Mouse (Mus musculus) midbrain, embryonic 16.5 days (tissue): ENCODE results near the gene Srsf2. TPM values are rescaled to one million over a fixed set of nuclear protein-coding genes. Genes with fewer than 3 reads are reported as not detected.
"Not testable (repeated sequence)": the region's sequence is repeated elsewhere in the genome, so short reads cannot be mapped to it uniquely, and the experiment has no call there.

Experiments used
- ATAC-seq: fragments of 200-750 bp; cut with Nextera tagmentation; 2 replicates; pipeline ENCODE4 v1.8.0; 2017; ENCODE audit warnings: moderate TSS enrichment
- H3K27ac ChIP-seq: fragments of 300-500 bp; sonication (generic); 2 replicates; pipeline ENCODE4 v1.5.1; 2014; ENCODE audit warnings: mild to moderate bottlenecking, low read length, mixed read lengths
- H3K27me3 ChIP-seq: fragments of 300-500 bp; sonication (generic); 2 replicates; pipeline ENCODE4 v1.6.1; 2014; ENCODE audit warnings: low read depth, low read length, mixed read lengths; ENCODE audit not compliant: control insufficient read depth, insufficient read depth
- H3K36me3 ChIP-seq: fragments of 300-500 bp; sonication (generic); 2 replicates; pipeline ENCODE4 v1.6.1; 2014; ENCODE audit warnings: mild to moderate bottlenecking, low read length, moderate library complexity, mixed read lengths; ENCODE audit not compliant: control insufficient read depth, insufficient read depth
- H3K4me1 ChIP-seq: fragments of 300-500 bp; sonication (generic); 2 replicates; pipeline ENCODE4 v1.6.1; 2014; ENCODE audit warnings: mild to moderate bottlenecking, low read length, mixed read lengths; ENCODE audit not compliant: control insufficient read depth, insufficient read depth
- H3K4me2 ChIP-seq: fragments of 300-500 bp; sonication (generic); 2 replicates; pipeline ENCODE4 v1.6.1; 2014; ENCODE audit warnings: mild to moderate bottlenecking, low read length, mixed read lengths
- H3K4me3 ChIP-seq: fragments of 300-500 bp; sonication (generic); 2 replicates; pipeline ENCODE4 v1.5.1; 2014; ENCODE audit warnings: low read depth, mild to moderate bottlenecking, low read length, moderate library complexity, mixed read lengths
- H3K9ac ChIP-seq: fragments of 300-500 bp; sonication (generic); 2 replicates; pipeline ENCODE4 v1.6.1; 2014; ENCODE audit warnings: low read depth, low read length, mixed read lengths
- H3K9me3 ChIP-seq: fragments of 300-500 bp; sonication (generic); replicated peaks from 2 replicates; pipeline ENCODE4 v1.6.1; 2014; ENCODE audit warnings: mild to moderate bottlenecking, low read length, mixed read lengths; ENCODE audit not compliant: control insufficient read depth, poor library complexity, severe bottlenecking
- WGBS: fragments of 180-500 bp; shearing (Covaris S2); extraction: QIAGEN DNeasy Blood & Tissue Kit; methylation state at CpG from one replicate; pipeline ENCODE4 v1.1.7; 2014; 5-methylcytosine and 5-hydroxymethylcytosine counted together
- polyA plus RNA-seq: library from polyadenylated mRNA; unstranded; fragments of >200 nt; fragmentation: Nextera tagmentation; extraction: Ambion mirVana; gene quantifications from 2 replicates; pipeline ENCODE4 v1.2.1, GENCODE M21; 2015

The Srsf2 gene
- polyA plus RNA-seq, 1 experiment from 2014 or later = 549 TPM

DNA sequence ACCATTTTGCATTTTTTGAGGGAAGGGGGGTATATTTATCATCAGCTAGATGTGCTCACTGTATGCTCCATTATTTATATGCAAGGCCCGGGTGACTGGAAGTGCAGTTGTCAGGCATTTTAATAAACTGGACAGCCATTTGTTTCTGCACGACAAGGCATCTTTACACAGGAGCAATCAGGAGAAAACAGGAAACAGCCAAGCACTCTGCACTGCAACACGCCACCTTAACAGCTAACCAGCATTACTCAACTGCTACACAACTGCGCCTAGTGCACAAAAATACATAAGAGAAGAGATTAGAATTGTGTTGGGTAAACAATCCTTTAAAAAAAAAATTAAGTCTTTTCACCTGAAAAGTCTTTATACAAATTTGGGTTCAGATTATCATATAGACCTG, 2.8 kb downstream of the Srsf2 start:
- Histone ChIP-seq H3K4me2 (0 out of 2 replicates have a peak overlapping the region, but pooled peaks have one; percentile 26), H3K9ac (no peak overlapping the region), H3K4me1 (peaks cover 26% of the 10 kb centered on the region), H3K9me3 (no peaks in the 10 kb centered on the region), H3K27ac (no peak overlapping the region), H3K27me3 (no peaks in the 10 kb centered on the region), H3K4me3 (no peak overlapping the region), H3K36me3 (0 out of 2 replicates have a peak, but pooled peaks cover 3% of the 10 kb centered on the region)
- ATAC-seq = no peak
- WGBS = 59% methylated on average over 4 of the region's 4 CpGs

DNA sequence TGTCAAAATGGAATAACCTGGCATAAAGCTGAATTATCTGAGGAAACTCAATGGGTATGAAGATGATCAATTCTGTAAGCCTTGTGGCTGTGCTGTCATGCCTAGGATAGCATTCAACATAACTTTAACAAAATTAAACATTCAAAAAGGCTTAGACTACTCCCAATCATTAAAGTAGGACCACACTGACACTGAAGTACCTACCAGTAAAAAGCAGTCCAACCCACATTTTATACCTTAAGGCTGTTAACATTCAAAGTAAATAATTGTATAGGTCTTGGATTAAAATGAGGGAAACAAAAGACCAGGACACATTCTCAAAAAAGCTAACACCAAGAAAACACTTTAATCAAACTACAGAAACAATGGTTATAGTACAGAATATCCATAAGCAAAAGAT, 3.3 kb downstream of the Srsf2 start:
- Histone ChIP-seq H3K4me2 (no peak overlapping the region), H3K9ac (no peak overlapping the region), H3K36me3 (0 out of 2 replicates have a peak, but pooled peaks cover 3% of the 10 kb centered on the region), H3K9me3 (no peaks in the 10 kb centered on the region), H3K4me3 (no peak overlapping the region), H3K27me3 (no peaks in the 10 kb centered on the region), H3K27ac (no peak overlapping the region), H3K4me1 (peaks cover 23% of the 10 kb centered on the region)
- ATAC-seq = no peak

DNA sequence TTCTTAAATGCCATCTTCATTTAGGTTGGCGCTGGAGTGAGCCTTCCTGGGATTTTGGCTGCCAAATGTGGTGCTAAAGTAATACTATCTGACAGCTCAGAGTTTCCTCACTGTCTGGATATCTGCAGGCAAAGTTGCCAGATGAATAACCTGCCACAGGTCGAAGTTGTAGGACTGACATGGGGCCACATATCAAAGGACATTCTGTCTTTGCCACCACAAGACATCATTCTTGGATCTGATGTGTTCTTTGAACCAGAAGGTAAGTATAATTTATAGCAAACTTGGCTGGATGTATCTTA, 4.1 kb downstream of the Srsf2 start:
- peaks cover 24% of the 10 kb centered on the region for H3K4me1 ChIP-seq
- H3K27me3 ChIP-seq, H3K4me2 ChIP-seq, H3K36me3 ChIP-seq, ATAC-seq, H3K9me3 ChIP-seq, H3K4me3 ChIP-seq, H3K27ac ChIP-seq, H3K9ac ChIP-seq: not testable (repeated sequence)
- WGBS = 76% methylated on average over 2 of the region's 2 CpGs

DNA sequence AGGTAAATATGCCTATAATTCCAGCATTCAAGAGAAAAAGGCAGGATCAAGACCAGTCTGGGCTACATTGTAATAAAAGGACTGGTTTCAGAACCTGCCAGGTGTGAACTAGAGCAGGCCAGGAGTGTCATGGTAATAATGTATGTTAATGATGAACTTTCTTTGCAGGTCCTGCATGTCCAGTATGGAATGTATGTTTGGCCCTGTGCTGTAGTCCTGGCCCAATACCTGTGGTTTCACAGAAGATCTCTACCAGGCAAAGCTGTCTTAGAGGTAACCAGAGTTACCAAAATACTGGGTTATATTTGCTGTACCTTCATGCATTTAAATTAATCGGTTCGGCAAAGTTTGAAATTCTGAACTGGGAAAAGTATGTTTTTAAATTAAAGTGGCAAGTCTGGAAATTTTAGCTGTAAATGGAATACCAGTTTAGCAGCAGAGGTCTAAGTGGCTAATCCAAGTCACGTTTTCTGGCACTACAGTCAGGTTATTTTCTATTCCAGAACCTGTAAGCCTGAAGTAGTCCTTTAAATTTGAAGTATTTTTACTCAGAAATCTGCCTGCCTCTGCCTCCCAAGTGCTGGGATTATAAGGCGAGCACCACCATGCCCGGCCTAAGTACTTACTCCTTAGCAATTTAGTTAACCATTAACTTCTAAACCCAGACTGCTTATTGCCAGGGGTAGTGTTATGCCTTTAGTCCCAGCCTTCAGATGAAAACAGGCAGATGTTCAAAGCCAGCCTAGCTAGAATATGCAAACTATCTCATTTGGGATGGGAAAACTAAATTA, 4.6 kb downstream of the Srsf2 start:
- no peak overlapping the region for H3K4me3 ChIP-seq
- 0 out of 2 replicates have a peak, but pooled peaks cover 3% of the 10 kb centered on the region for H3K36me3 ChIP-seq
- H3K4me1 ChIP-seq = peaks cover 25% of the 10 kb centered on the region
- no peak overlapping the region for H3K4me2 ChIP-seq
- ATAC-seq = no peak
- WGBS = 86% methylated on average over 5 of the region's 5 CpGs
- no peak overlapping the region for H3K27ac ChIP-seq
- no peak overlapping the region for H3K9ac ChIP-seq
- H3K27me3 ChIP-seq = no peaks in the 10 kb centered on the region
- no peaks in the 10 kb centered on the region for H3K9me3 ChIP-seq

DNA sequence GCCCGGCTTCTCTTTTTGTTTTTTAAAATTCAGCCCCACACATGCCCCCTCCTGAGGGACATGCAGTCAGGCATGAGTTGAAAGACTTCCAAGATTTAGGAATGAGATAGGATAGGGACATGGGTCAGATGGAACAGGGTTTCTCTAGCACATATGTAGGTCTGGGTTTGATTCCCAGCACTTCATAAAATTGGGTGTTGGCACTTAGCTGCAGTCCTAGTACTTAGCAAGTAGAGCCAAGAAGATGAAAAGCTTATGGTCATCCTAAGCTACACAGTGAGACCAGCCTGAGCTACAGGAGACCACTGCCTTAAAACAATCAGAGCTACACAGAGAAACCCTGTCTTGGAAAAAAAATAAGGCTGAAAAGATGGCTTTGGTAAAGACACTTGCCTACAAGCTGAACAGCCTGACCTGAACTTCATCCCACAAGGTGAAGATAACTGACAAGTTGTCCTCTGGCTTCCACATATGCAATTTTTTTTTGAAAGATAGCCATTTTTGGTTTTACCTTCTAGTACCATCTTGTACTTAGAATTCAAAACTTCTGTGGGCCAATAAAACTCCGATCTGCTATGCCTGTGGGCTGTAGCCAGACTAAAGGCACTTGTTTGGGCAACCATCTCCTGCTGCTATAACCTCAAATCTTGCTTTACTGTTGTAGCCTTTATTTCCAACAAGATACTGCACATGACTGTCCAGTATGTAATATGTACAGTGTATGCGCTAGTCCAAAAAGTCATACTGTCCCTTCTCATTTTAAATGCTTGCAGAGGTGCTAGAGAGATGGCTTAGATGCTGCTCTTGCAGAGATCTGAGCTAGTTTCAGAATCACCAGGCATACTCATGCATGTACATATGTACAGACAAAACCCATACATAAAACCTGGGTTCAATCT, 5.5 kb downstream of the Srsf2 start:
- Histone ChIP-seq H3K4me1 (peaks cover 25% of the 10 kb centered on the region), H3K27ac (no peak overlapping the region), H3K36me3 (0 out of 2 replicates have a peak, but pooled peaks cover 3% of the 10 kb centered on the region), H3K9me3 (no peaks in the 10 kb centered on the region), H3K27me3 (no peaks in the 10 kb centered on the region), H3K4me2 (no peak overlapping the region), H3K9ac (no peak overlapping the region), H3K4me3 (no peak overlapping the region)
- WGBS = 73% methylated on average over 3 of the region's 3 CpGs
- no peak for ATAC-seq

DNA sequence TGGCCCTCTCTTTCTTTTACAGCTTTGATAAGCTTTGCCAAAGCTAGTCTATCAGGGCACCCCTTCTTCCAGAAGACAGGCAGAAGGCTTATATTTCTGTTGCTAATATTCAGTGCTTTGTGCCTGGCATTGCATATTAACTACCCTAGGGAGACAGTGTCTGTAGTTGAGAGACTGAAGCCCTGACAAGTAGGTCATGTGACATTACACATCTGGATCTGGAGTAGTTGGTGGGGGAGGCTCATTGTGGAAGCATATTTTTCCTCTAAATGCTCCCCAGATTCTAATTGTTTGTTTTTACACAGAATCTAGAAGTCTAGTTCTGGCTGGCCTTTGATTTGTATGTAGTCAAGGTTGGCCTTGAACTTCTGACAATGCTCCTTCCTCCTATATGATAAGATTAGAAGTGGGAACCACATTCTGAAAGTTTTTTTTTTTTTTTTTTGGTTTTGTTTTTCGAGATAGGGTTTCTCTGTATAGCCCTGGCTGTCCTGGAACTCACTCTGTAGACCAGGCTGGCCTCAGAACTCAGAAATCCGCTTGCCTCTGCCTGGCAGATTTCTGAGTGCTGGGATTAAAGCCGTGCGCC, 6.2 kb downstream of the Srsf2 start:
- H3K4me2 ChIP-seq = no peak overlapping the region
- H3K9ac ChIP-seq = no peak overlapping the region
- H3K4me1 ChIP-seq = peaks cover 30% of the 10 kb centered on the region
- WGBS = 64% methylated on average over 4 of the region's 4 CpGs
- no peak overlapping the region for H3K27ac ChIP-seq
- no peaks in the 10 kb centered on the region for H3K9me3 ChIP-seq
- H3K4me3 ChIP-seq = no peak overlapping the region
- no peaks in the 10 kb centered on the region for H3K27me3 ChIP-seq
- no peak for ATAC-seq
- H3K36me3 ChIP-seq = 0 out of 2 replicates have a peak, but pooled peaks cover 3% of the 10 kb centered on the region

DNA sequence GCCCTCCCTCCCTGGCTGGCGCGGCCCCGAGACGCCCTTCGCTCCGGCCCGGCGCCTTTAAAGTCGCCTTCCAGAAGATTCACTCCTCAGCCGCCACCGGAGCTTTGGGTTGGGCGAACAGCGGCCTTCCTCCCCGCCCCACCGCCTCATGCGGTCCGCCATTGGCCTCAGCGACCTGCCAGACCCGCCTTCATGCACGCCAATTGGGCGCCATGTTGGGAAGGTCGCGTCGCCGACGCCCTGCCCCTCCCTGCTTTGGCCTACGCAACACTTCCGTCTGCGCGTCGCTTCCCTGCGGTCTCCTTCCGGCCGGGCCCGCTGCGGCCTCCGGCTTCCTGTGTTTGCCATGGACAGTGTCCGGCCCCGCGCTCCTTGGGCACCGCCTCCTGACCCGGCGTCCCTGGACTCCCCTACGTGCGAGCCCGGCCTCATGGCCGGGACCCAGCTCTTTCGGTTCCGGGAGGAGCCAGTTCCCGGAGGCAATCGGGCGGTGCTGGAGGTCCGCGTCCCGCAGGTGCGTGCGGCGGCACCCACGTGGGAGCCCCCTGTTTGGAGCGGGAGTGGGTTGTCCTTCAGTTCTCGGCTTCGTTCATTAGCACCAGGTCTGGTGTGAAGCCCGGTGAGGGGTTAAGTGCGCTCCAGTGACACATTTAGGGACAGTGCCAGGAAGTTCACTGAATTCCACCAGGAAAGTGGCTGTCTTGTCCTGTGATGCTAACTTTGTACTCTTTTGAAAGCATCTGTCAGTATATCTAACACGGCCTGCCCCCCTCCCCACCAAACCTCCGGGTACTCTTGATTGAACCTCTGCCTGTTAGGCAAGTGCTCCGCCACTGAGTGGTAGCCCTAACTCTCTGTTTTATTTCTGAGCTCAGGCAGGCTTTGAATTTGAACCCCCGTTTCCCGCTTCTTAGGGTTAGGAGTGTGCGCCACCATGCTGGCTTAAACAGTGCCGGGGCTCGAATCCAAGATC, 9.3 kb downstream of the Srsf2 start, which contains the start of the genes Mettl23 and Jmjd6:
TSS of gene Mettl23 (plus strand) at position 18 of the 973 bp plus-strand sequence.
TSS of gene Jmjd6 (minus strand) at position 189 of the 973 bp plus-strand sequence.
- Histone ChIP-seq H3K27me3 (no peaks in the 10 kb centered on the region), H3K9me3 (no peaks in the 10 kb centered on the region), H3K9ac (peak within 1 kb of the TSS; percentile 90), H3K4me3 (peak within 1 kb of the TSS; percentile 84), H3K36me3 (peaks cover 9% of the 10 kb centered on the region), H3K4me2 (peak within 1 kb of the TSS; percentile 85), H3K27ac (peak within 1 kb of the TSS; percentile 97), H3K4me1 (peaks cover 38% of the 10 kb centered on the region)
- WGBS = under 1% methylated on average over 72 of the region's 72 CpGs
- ATAC-seq = peak; percentile 97
